Mouse (Mus musculus): Measurements from ENCODE around the gene Cpa1. TPM values are rescaled to one million over a fixed set of nuclear protein-coding genes. Genes with fewer than 3 reads are reported as not detected.
A peak's percentile ranks its signal among the peaks of the same experiment; 100 is the strongest.

The Cpa1 gene
- polyA plus RNA-seq, 1 experiment from 2014 or later, result 0.15 TPM

- Histone ChIP-seq H3K27me3 (ENCODE audit: insufficient read depth, low read length) (no peaks in the 10 kb centered on the region), H3K4me2 (ENCODE audit: low read depth, low read length) (no peak overlapping the region), H3K9ac (replicated peaks) (no peak overlapping the region), H3K4me1 (ENCODE audit: insufficient read depth) (no peaks in the 10 kb centered on the region), H3K27ac (ENCODE audit: low read depth) (no peak overlapping the region), H3K36me3 (replicated peaks; ENCODE audit: insufficient read depth, low read length) (no peaks in the 10 kb centered on the region), H3K4me3 (ENCODE audit: low read depth, low read length) (no peak overlapping the region), H3K9me3 (ENCODE audit: low read length) (no peaks in the 10 kb centered on the region)
- ATAC-seq (no peak), DNase-seq (no peak)
- 68% methylated on average over 6 of the region's 6 CpGs for WGBS (ENCODE audit: insufficient replicate concordance)
- TF ChIP-seq CTCF (IDR thresholded peaks at IDR 0.05; ENCODE audit: low read depth) (no peak), EP300 (IDR thresholded peaks at IDR 0.05; ENCODE audit: low read depth) (no peak)
These were observed 25.8 kb downstream of the Cpa1 start for GRCm38 (mm10) chr6:30664776-30665175.

GRCm38 (mm10) chr6:30665296-30665695, 26.3 kb downstream of the Cpa1 start:
- Histone ChIP-seq H3K4me2 (ENCODE audit: low read depth, low read length) (no peak overlapping the region), H3K9me3 (ENCODE audit: low read length) (no peaks in the 10 kb centered on the region), H3K9ac (replicated peaks) (no peak overlapping the region), H3K4me1 (ENCODE audit: insufficient read depth) (no peaks in the 10 kb centered on the region), H3K36me3 (replicated peaks; ENCODE audit: insufficient read depth, low read length) (no peaks in the 10 kb centered on the region), H3K27ac (ENCODE audit: low read depth) (peak overlapping the region; percentile 24; the same call in 1 of the 2 replicates), H3K4me3 (ENCODE audit: low read depth, low read length) (no peak overlapping the region), H3K27me3 (ENCODE audit: insufficient read depth, low read length) (no peaks in the 10 kb centered on the region)
- 54% methylated on average over 4 of the region's 4 CpGs for WGBS (ENCODE audit: insufficient replicate concordance)
- TF ChIP-seq EP300 (IDR thresholded peaks at IDR 0.05; ENCODE audit: low read depth), result no peak
- no peak for TF ChIP-seq CTCF (IDR thresholded peaks at IDR 0.05; ENCODE audit: low read depth)
- ATAC-seq (no peak), DNase-seq (no peak)

- H3K4me2 ChIP-seq (ENCODE audit: low read depth, low read length), result no peak overlapping the region
- no peak overlapping the region for H3K9ac ChIP-seq (replicated peaks)
- no peaks in the 10 kb centered on the region for H3K36me3 ChIP-seq (replicated peaks; ENCODE audit: insufficient read depth, low read length)
- no peaks in the 10 kb centered on the region for H3K27me3 ChIP-seq (ENCODE audit: insufficient read depth, low read length)
- no peak for TF ChIP-seq EP300 (IDR thresholded peaks at IDR 0.05; ENCODE audit: low read depth)
- TF ChIP-seq CTCF (IDR thresholded peaks at IDR 0.05; ENCODE audit: low read depth), result no peak
- no peaks in the 10 kb centered on the region for H3K9me3 ChIP-seq (ENCODE audit: low read length)
- ATAC-seq (no peak), DNase-seq (no peak)
- H3K4me1 ChIP-seq (ENCODE audit: insufficient read depth), result no peaks in the 10 kb centered on the region
- no peak overlapping the region for H3K27ac ChIP-seq (ENCODE audit: low read depth)
- H3K4me3 ChIP-seq (ENCODE audit: low read depth, low read length), result no peak overlapping the region
- 77% methylated on average over 6 of the region's 6 CpGs for WGBS (ENCODE audit: insufficient replicate concordance)
These were observed 27.0 kb downstream of the Cpa1 start for GRCm38 (mm10) chr6:30666043-30666442.

GRCm38 (mm10) chr6:30667585-30667984, 28.6 kb downstream of the Cpa1 start:
- whole genome bisulfite sequencing (ENCODE audit: insufficient replicate concordance), result 82% methylated on average over 5 of the region's 5 CpGs
- Histone ChIP-seq H3K9me3 (ENCODE audit: low read length) (no peaks in the 10 kb centered on the region), H3K27ac (ENCODE audit: low read depth) (no peak overlapping the region), H3K4me1 (ENCODE audit: insufficient read depth) (no peaks in the 10 kb centered on the region), H3K4me2 (ENCODE audit: low read depth, low read length) (no peak overlapping the region), H3K36me3 (replicated peaks; ENCODE audit: insufficient read depth, low read length) (no peaks in the 10 kb centered on the region), H3K4me3 (ENCODE audit: low read depth, low read length) (no peak overlapping the region), H3K27me3 (ENCODE audit: insufficient read depth, low read length) (no peaks in the 10 kb centered on the region), H3K9ac (replicated peaks) (no peak overlapping the region)
- ATAC-seq (no peak), DNase-seq (no peak)
- TF ChIP-seq CTCF (IDR thresholded peaks at IDR 0.05; ENCODE audit: low read depth) (no peak), EP300 (IDR thresholded peaks at IDR 0.05; ENCODE audit: low read depth) (no peak)

- H3K9me3 ChIP-seq (ENCODE audit: low read length), result no peaks in the 10 kb centered on the region
- no peaks in the 10 kb centered on the region for H3K27me3 ChIP-seq (ENCODE audit: insufficient read depth, low read length)
- no peak for TF ChIP-seq CTCF (IDR thresholded peaks at IDR 0.05; ENCODE audit: low read depth)
- TF ChIP-seq EP300 (IDR thresholded peaks at IDR 0.05; ENCODE audit: low read depth), result no peak
- whole genome bisulfite sequencing (ENCODE audit: insufficient replicate concordance), result 68% methylated on average over 5 of the region's 5 CpGs
- H3K9ac ChIP-seq (replicated peaks), result no peak overlapping the region
- no peak overlapping the region for H3K27ac ChIP-seq (ENCODE audit: low read depth)
- no peak overlapping the region for H3K4me3 ChIP-seq (ENCODE audit: low read depth, low read length)
- peaks cover 8% of the 10 kb centered on the region; the same call in 1 of the 2 replicates for H3K4me1 ChIP-seq (ENCODE audit: insufficient read depth)
- H3K36me3 ChIP-seq (replicated peaks; ENCODE audit: insufficient read depth, low read length), result no peaks in the 10 kb centered on the region
- DNase-seq (no peak), ATAC-seq (no peak)
- no peak overlapping the region for H3K4me2 ChIP-seq (ENCODE audit: low read depth, low read length)
These were observed 32.7 kb downstream of the Cpa1 start for GRCm38 (mm10) chr6:30671696-30672095.

- Histone ChIP-seq H3K36me3 (replicated peaks; ENCODE audit: insufficient read depth, low read length) (no peaks in the 10 kb centered on the region), H3K4me2 (ENCODE audit: low read depth, low read length) (peak overlapping the region; percentile 10; the same call in 1 of the 2 replicates), H3K27me3 (ENCODE audit: insufficient read depth, low read length) (no peaks in the 10 kb centered on the region), H3K4me1 (ENCODE audit: insufficient read depth) (peaks cover 8% of the 10 kb centered on the region; the same call in 1 of the 2 replicates), H3K4me3 (ENCODE audit: low read depth, low read length) (no peak overlapping the region), H3K9ac (replicated peaks) (no peak overlapping the region), H3K9me3 (ENCODE audit: low read length) (no peaks in the 10 kb centered on the region), H3K27ac (ENCODE audit: low read depth) (peak overlapping the region; percentile 46; the same call in 1 of the 2 replicates)
- WGBS (ENCODE audit: insufficient replicate concordance), result 40% methylated on average over 14 of the region's 14 CpGs
- ATAC-seq (no peak), DNase-seq (no peak)
- no peak for TF ChIP-seq EP300 (IDR thresholded peaks at IDR 0.05; ENCODE audit: low read depth)
- TF ChIP-seq CTCF (IDR thresholded peaks at IDR 0.05; ENCODE audit: low read depth), result no peak
These were observed 34.9 kb downstream of the Cpa1 start for GRCm38 (mm10) chr6:30673764-30674561.

Measured in liver, postnatal 0 days (tissue).